Mouse (Mus musculus) lung, embryonic 16.5 days (tissue): Measurements from ENCODE around the gene Nelfe. TPM values are rescaled to one million over a fixed set of nuclear protein-coding genes. Genes with fewer than 3 reads are reported as not detected.
"Not testable (repeated sequence)": the region's sequence is repeated elsewhere in the genome, so short reads cannot be mapped to it uniquely, and the experiment has no call there.

Experiments used
- ATAC-seq: fragments of 200-750 bp; cut with Nextera tagmentation; 2 replicates; pipeline ENCODE4 v1.8.0; 2017; ENCODE audit warnings: low read depth, mild to moderate bottlenecking, moderate library complexity
- H3K27ac ChIP-seq: fragments of 300-500 bp; sonication (generic); 2 replicates; pipeline ENCODE4 v1.5.1; 2014; ENCODE audit warnings: mild to moderate bottlenecking, control low read depth, low read length
- H3K27me3 ChIP-seq: fragments of 300-500 bp; sonication (generic); 2 replicates; pipeline ENCODE4 v1.6.1; 2014; ENCODE audit warnings: low read depth, low read length, mixed read lengths; ENCODE audit not compliant: control insufficient read depth, insufficient read depth
- H3K36me3 ChIP-seq: fragments of 300-500 bp; sonication (generic); 2 replicates; pipeline ENCODE4 v1.6.1; 2014; ENCODE audit warnings: low read length; ENCODE audit not compliant: control insufficient read depth, insufficient read depth
- H3K4me1 ChIP-seq: fragments of 300-500 bp; sonication (generic); replicated peaks from 2 replicates; pipeline ENCODE4 v1.6.1; 2014; ENCODE audit warnings: low read length, mixed read lengths; ENCODE audit not compliant: control insufficient read depth, insufficient read depth
- H3K4me2 ChIP-seq: fragments of 300-500 bp; sonication (generic); 2 replicates; pipeline ENCODE4 v1.6.1; 2014; ENCODE audit warnings: low read depth, low read length, control low read depth
- H3K4me3 ChIP-seq: fragments of 300-500 bp; sonication (generic); 2 replicates; pipeline ENCODE4 v1.5.1; 2014; ENCODE audit warnings: mild to moderate bottlenecking, low read length, control low read depth
- H3K9ac ChIP-seq: fragments of 300-500 bp; sonication (generic); 2 replicates; pipeline ENCODE4 v1.6.1; 2014; ENCODE audit warnings: low read length, control low read depth
- H3K9me3 ChIP-seq: fragments of 300-500 bp; sonication (generic); 2 replicates; pipeline ENCODE4 v1.6.1; 2016; ENCODE audit warnings: low read length; ENCODE audit not compliant: control insufficient read depth
- WGBS: fragments of 180-500 bp; shearing (Covaris S2); extraction: QIAGEN DNeasy Blood & Tissue Kit; methylation state at CpG from one replicate; pipeline ENCODE4 v1.1.7; 2014; 5-methylcytosine and 5-hydroxymethylcytosine counted together
- polyA plus RNA-seq: library from polyadenylated mRNA; unstranded; fragments of >200 nt; fragmentation: Nextera tagmentation; extraction: Ambion mirVana; gene quantifications from 2 replicates; pipeline ENCODE4 v1.2.1, GENCODE M21; 2015

The Nelfe gene
- polyA plus RNA-seq, 1 experiment from 2014 or later = 96.0 TPM

GRCm38 (mm10) chr17:34810811-34811210 lies 39.4 kb upstream of the Nelfe start:
- ATAC-seq, H3K36me3 ChIP-seq, H3K4me3 ChIP-seq, H3K27ac ChIP-seq, H3K9ac ChIP-seq, H3K27me3 ChIP-seq, H3K4me1 ChIP-seq, H3K4me2 ChIP-seq, H3K9me3 ChIP-seq: not testable (repeated sequence)
- 66% methylated on average over 7 of the region's 8 CpGs for WGBS

- 66% methylated on average over 15 of the region's 15 CpGs for WGBS
Measured at GRCm38 (mm10) chr17:34811275-34811674, 38.9 kb upstream of the Nelfe start.

DNA sequence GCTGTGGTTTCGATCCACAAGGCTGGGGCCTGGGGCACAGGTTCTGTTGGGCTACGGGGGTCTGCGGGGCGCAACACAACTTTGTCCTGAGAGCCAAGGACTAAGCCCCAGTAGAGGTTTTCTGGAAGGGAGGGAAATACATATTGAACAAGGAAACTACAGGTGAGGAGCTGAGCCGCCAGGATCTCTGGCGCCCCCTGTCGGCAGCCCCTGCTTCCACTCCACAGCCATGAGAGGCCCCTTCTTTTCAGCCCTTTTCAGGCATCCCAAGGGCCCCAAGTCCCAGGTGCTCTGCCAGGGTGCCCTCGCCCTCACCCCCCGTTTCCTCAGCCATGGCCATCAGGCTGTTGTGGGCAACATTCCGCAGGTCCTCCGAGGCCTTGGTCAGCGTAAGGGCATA lies 36.4 kb upstream of the Nelfe start:
- H3K4me3 ChIP-seq, H3K9ac ChIP-seq, ATAC-seq, H3K27me3 ChIP-seq, H3K4me1 ChIP-seq, H3K9me3 ChIP-seq, H3K27ac ChIP-seq, H3K4me2 ChIP-seq, H3K36me3 ChIP-seq: not testable (repeated sequence)
- WGBS = 57% methylated on average over 12 of the region's 12 CpGs

More at GRCm38 (mm10) chr17:34811275-34811674, 38.9 kb upstream of the Nelfe start:
- H3K9me3 ChIP-seq = no peaks in the 10 kb centered on the region
- no peak overlapping the region for H3K4me2 ChIP-seq
- no peaks in the 10 kb centered on the region for H3K36me3 ChIP-seq
- no peaks in the 10 kb centered on the region for H3K27me3 ChIP-seq
- no peak overlapping the region for H3K4me3 ChIP-seq
- no peaks in the 10 kb centered on the region for H3K4me1 ChIP-seq
- no peak overlapping the region for H3K9ac ChIP-seq
- no peak overlapping the region for H3K27ac ChIP-seq
- ATAC-seq = no peak

GRCm38 (mm10) chr17:34814818-34815370 lies 35.3 kb upstream of the Nelfe start:
- Histone ChIP-seq H3K27me3 (no peaks in the 10 kb centered on the region), H3K4me2 (no peak overlapping the region), H3K36me3 (no peaks in the 10 kb centered on the region), H3K4me3 (no peak overlapping the region), H3K9me3 (no peaks in the 10 kb centered on the region), H3K9ac (no peak overlapping the region), H3K27ac (no peak overlapping the region), H3K4me1 (no peaks in the 10 kb centered on the region)
- WGBS = 78% methylated on average over 7 of the region's 7 CpGs
- ATAC-seq = no peak

GRCm38 (mm10) chr17:34830776-34831175 lies 19.4 kb upstream of the Nelfe start:
- not testable (repeated sequence) for H3K9ac ChIP-seq, H3K9me3 ChIP-seq, H3K4me2 ChIP-seq, H3K27me3 ChIP-seq, H3K4me1 ChIP-seq, H3K27ac ChIP-seq, H3K4me3 ChIP-seq, ATAC-seq
- peaks cover 20% of the 10 kb centered on the region for H3K36me3 ChIP-seq
- 85% methylated on average over 1 of the region's 1 CpGs for WGBS

- Histone ChIP-seq H3K4me3 (peak overlapping the region; percentile 82), H3K4me2 (peak overlapping the region; percentile 96), H3K9ac (peak overlapping the region; percentile 76), H3K36me3 (peaks cover 24% of the 10 kb centered on the region), H3K9me3 (no peaks in the 10 kb centered on the region), H3K27me3 (no peaks in the 10 kb centered on the region), H3K27ac (peak overlapping the region; percentile 60), H3K4me1 (peaks cover 15% of the 10 kb centered on the region)
- peak; percentile 82 for ATAC-seq
- 4% methylated on average over 48 of the region's 48 CpGs for WGBS
Measured at GRCm38 (mm10) chr17:34836155-34836855, 13.9 kb upstream of the Nelfe start.

DNA sequence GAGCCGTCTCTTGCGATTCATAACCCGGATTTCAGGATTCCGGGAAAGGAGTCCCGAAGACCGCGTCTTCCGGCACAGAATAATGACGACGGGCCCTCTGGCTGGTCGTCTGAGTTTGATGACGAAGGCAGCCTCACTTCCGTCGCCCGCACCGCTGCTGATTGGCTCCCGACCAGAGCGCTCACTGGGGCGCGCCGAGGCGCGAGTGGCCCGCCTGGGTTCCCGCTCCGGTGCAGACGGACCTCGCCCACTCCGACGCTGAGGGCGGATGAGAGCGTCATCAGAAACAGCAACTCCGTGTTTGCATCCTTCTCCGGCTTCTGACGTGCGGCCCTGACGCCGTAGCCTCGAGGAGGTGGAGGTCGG lies 13.4 kb upstream of the Nelfe start, which contains the start of the genes Stk19 and Dxo:
TSS of gene Stk19 (minus strand) at position 90 of the 366 bp plus-strand sequence.
TSS of gene Dxo (plus strand) at position 164 of the 366 bp plus-strand sequence.
- Histone ChIP-seq H3K27me3 (no peaks in the 10 kb centered on the region), H3K9me3 (no peaks in the 10 kb centered on the region), H3K9ac (peak within 1 kb of the TSS; percentile 81), H3K4me3 (peak within 1 kb of the TSS; percentile 82), H3K4me2 (peak within 1 kb of the TSS; percentile 96), H3K36me3 (peaks cover 22% of the 10 kb centered on the region), H3K4me1 (peaks cover 15% of the 10 kb centered on the region), H3K27ac (peak within 1 kb of the TSS; percentile 70)
- under 1% methylated on average over 40 of the region's 40 CpGs for WGBS
- ATAC-seq = peak; percentile 95

GRCm38 (mm10) chr17:34837464-34838324 lies 12.5 kb upstream of the Nelfe start:
- Histone ChIP-seq H3K9ac (peak overlapping the region; percentile 81), H3K4me3 (peak overlapping the region; percentile 82), H3K36me3 (peaks cover 22% of the 10 kb centered on the region), H3K4me2 (peak overlapping the region; percentile 92), H3K4me1 (peaks cover 15% of the 10 kb centered on the region), H3K27ac (peak overlapping the region; percentile 70; the same call in 1 of the 2 replicates), H3K9me3 (no peaks in the 10 kb centered on the region), H3K27me3 (no peaks in the 10 kb centered on the region)
- peak; percentile 28; the same call in 1 of the 2 replicates for ATAC-seq
- 33% methylated on average over 43 of the region's 43 CpGs for WGBS

DNA sequence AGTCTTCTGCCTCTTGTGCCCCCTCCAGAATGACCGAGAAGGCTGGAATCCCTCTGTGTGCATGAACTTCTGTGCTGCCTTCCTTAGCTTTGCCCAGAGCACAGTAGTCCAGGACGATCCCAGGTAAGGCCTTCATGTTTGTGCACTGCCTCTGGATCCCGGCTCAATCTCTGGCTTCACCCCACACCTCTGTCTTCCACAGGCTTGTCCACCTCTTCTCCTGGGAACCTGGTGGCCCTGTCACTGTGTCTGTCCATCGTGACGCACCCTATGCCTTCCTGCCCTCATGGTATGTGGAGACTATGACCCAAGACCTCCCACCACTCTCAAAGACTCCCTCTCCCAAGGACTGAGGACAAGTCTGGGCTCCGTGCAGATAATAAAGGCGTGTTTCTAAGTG lies 11.4 kb upstream of the Nelfe start:
- H3K9me3 ChIP-seq = no peaks in the 10 kb centered on the region
- no peak overlapping the region for H3K4me2 ChIP-seq
- H3K36me3 ChIP-seq = peaks cover 29% of the 10 kb centered on the region
- H3K4me3 ChIP-seq = no peak overlapping the region
- H3K9ac ChIP-seq = no peak overlapping the region
- no peaks in the 10 kb centered on the region for H3K27me3 ChIP-seq
- peaks cover 15% of the 10 kb centered on the region for H3K4me1 ChIP-seq
- no peak for ATAC-seq
- 85% methylated on average over 7 of the region's 7 CpGs for WGBS
- no peak overlapping the region for H3K27ac ChIP-seq
